Mouse (Mus musculus): ENCODE results near the gene Mllt3.

DNA sequence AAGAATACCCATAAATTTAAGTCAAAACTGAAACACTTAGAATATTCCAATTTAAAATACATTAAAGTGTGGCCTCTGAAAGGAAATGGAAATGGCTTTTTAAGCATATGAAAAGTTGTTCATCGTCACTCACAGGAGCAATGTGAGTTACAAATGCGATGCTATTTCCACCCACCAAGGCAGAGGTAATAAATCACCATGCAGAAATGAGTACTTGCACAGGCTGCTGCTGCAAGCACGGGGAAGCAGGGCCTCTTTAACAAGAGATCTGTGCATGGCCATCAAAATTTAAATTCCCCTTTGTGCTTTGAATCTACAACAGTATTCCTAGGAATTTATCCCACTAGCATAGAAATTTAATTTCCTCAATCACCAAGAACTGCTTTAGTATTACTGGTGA lies 167.3 kb downstream of the Mllt3 start:
- no peak for TF ChIP-seq CTCF (IDR thresholded peaks at IDR 0.05; ENCODE audit: extremely low read depth, insufficient read length, insufficient replicate concordance, low read depth, low read length)
- no peak for TF ChIP-seq POLR2A (IDR thresholded peaks at IDR 0.05; ENCODE audit: low read depth, low read length)
